Comparison of ENCODE assay signal across 23 mouse cellular contexts in the genomic region with DNA sequence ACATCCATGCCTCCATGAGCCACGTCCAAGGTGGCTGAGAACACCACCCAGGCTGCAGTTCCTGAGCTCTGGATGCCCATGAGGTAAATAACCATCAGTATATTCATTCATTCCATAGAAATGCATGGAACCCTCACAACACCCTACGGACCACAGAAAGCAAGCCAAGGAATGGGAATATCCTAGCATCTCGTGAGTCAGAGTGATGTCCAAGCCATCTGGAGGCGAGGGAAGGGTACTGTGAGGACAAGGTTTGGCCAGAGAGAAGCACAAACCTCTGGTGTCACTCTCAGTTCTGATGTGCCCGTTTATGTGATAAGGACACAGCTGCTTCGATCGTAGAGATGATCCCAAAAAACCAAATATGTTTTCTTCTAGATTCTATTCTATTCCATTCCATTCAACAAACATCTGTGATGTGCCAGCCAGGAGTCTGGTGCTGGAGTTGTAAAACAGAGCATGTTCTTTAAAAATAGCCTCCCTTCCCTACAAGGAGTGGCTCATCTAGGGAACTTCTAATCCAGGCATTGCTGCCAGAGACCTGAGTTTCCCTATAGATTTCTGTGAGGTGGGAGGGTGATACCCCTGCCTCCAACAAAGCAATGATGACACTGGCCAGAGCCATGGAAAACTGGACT. TPM values are rescaled to one million over a fixed set of nuclear protein-coding genes. Genes with fewer than 3 reads are reported as not detected.
"Had no signal": no experiment of that assay in that cellular context is flagged by ENCODE, and none has a peak within 500 bp of the region (broad histone marks: within the 10 kb centered on the region; RNA-seq: fewer than 3 reads in every experiment).

No protein-coding gene starts in this region.

- H3K9me3 ChIP-seq: limb, embryonic 13.5 days; midbrain, embryonic 13.5 days; neural tube, embryonic 15.5 days had no signal

- DNase-seq: kidney, postnatal 36 days; layer of hippocampus, adult 9-11 months; layer of hippocampus, postnatal 36 days; left cerebral cortex, postnatal 4 days; lung, adult 18-20 months; lung, postnatal 36 days; right cerebral cortex, adult 18-20 months; right cerebral cortex, postnatal 25 days; thymus, postnatal 4 days had no signal

- H3K4me2 ChIP-seq: limb, embryonic 13.5 days; midbrain, embryonic 13.5 days; neural tube, embryonic 15.5 days had no signal

- H3K4me3 ChIP-seq: limb, embryonic 13.5 days; midbrain, embryonic 13.5 days; myocyte; neural tube, embryonic 15.5 days had no signal

- ATAC-seq: midbrain, embryonic 13.5 days had no signal

- H3K27ac ChIP-seq: kidney, postnatal 0 days; limb, embryonic 13.5 days; liver, embryonic 14.5 days; midbrain, embryonic 13.5 days; neural tube, embryonic 15.5 days had no signal

- H3K9ac ChIP-seq: limb, embryonic 13.5 days; liver, embryonic 14.5 days; midbrain, embryonic 13.5 days; neural tube, embryonic 15.5 days had no signal

- H3K36me3 ChIP-seq: limb, embryonic 13.5 days; midbrain, embryonic 13.5 days; neural tube, embryonic 15.5 days had no signal

- H3K27me3 ChIP-seq: limb, embryonic 13.5 days; midbrain, embryonic 13.5 days; neural tube, embryonic 15.5 days had no signal

RNA-seq across cellular contexts. Expression of gene 4930432M17Rik, which starts 40.5 kb away (rescaled TPM):
- total RNA-seq: layer of hippocampus, adult 18-20 months; layer of hippocampus, postnatal 36 days; left cerebral cortex, postnatal 10 days; left cerebral cortex, postnatal 4 days; liver, adult 2 months; megakaryocyte progenitor cell, adult 5-6 weeks had no signal
- polyA plus RNA-seq: kidney, postnatal 0 days; limb, embryonic 13.5 days; liver, adult 2 months; liver, embryonic 14.5 days; lung, embryonic 16.5 days; midbrain, embryonic 13.5 days; myocyte; neural tube, embryonic 11.5 days; neural tube, embryonic 15.5 days; small intestine, adult 2 months; stomach, embryonic 16.5 days had no signal
